Mouse (Mus musculus): ENCODE results near the gene Slc8a1. TPM values are rescaled to one million over a fixed set of nuclear protein-coding genes. Genes with fewer than 3 reads are reported as not detected.

Gene Slc8a1
- polyA plus RNA-seq, 1 experiment = 3.2 TPM

DNA sequence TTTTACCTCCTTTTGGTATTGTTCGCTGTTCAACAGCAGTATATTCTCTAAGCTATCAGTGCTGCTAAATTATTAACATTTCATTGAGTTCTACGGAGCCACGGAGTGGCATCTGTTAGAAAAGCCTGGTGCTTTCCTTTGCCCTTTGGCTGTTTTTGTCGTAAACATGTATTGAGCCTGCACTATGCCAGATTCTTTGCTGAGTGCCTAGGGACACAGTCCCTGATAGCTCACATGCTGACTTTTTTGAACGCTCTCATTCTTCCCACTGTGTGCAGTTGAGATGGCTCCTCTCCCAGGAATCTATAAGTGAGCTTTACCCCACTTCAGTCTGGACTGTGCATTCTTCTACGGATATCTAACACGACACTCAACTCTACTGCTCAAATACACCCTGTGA lies 148.4 kb downstream of the Slc8a1 start:
- Histone ChIP-seq H3K36me3 (ENCODE audit: control insufficient read depth, insufficient read depth, low read length) (no peaks in the 10 kb centered on the region), H3K4me1 (ENCODE audit: control insufficient read depth, insufficient read depth, insufficient read length) (no peaks in the 10 kb centered on the region), H3K27me3 (ENCODE audit: control insufficient read depth, insufficient read depth, low read length) (no peaks in the 10 kb centered on the region), H3K4me3 (ENCODE audit: extremely low read depth, insufficient read depth, insufficient read length) (no peak overlapping the region), H3K27ac (ENCODE audit: insufficient read depth, low read length) (no peak overlapping the region)
- WGBS = 92% methylated on average over 7 of the region's 7 CpGs
- DNase-seq (ENCODE audit: low read depth in 1 of 2, low spot score in 2 of 2) = no peak
- TF ChIP-seq POLR2A (IDR thresholded peaks at IDR 0.05; ENCODE audit: low read depth, low read length) (no peak), CTCF (IDR thresholded peaks at IDR 0.05; ENCODE audit: extremely low read depth, insufficient read depth, insufficient read length, insufficient replicate concordance) (no peak)

DNA sequence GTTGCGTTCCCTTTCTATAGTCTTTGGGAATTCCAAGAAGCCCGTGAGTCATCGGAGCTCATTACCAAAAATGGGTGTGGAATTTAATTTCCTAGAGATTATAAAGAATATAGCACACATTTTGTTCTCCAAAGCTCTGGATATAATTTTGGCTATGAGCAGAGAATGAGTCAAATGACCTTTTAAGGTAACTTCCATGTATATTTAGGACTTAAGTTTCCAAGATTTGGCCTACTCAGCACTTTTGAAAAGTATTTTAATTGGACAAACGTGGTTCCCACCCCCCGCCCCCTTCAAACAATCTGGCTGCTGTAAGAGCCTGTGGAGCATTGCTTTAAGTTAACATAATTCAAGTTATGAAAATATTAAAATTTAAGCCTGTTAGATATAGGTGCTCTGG lies 151.4 kb downstream of the Slc8a1 start:
- WGBS = 90% methylated on average over 5 of the region's 5 CpGs
- no peak for DNase-seq (ENCODE audit: low read depth in 1 of 2, low spot score in 2 of 2)
- Histone ChIP-seq H3K4me3 (ENCODE audit: extremely low read depth, insufficient read depth, insufficient read length) (no peak overlapping the region), H3K27ac (ENCODE audit: insufficient read depth, low read length) (no peak overlapping the region), H3K27me3 (ENCODE audit: control insufficient read depth, insufficient read depth, low read length) (no peaks in the 10 kb centered on the region), H3K36me3 (ENCODE audit: control insufficient read depth, insufficient read depth, low read length) (no peaks in the 10 kb centered on the region), H3K4me1 (ENCODE audit: control insufficient read depth, insufficient read depth, insufficient read length) (no peaks in the 10 kb centered on the region)
- TF ChIP-seq POLR2A (IDR thresholded peaks at IDR 0.05; ENCODE audit: low read depth, low read length) (no peak), CTCF (IDR thresholded peaks at IDR 0.05; ENCODE audit: extremely low read depth, insufficient read depth, insufficient read length, insufficient replicate concordance) (no peak)

DNA sequence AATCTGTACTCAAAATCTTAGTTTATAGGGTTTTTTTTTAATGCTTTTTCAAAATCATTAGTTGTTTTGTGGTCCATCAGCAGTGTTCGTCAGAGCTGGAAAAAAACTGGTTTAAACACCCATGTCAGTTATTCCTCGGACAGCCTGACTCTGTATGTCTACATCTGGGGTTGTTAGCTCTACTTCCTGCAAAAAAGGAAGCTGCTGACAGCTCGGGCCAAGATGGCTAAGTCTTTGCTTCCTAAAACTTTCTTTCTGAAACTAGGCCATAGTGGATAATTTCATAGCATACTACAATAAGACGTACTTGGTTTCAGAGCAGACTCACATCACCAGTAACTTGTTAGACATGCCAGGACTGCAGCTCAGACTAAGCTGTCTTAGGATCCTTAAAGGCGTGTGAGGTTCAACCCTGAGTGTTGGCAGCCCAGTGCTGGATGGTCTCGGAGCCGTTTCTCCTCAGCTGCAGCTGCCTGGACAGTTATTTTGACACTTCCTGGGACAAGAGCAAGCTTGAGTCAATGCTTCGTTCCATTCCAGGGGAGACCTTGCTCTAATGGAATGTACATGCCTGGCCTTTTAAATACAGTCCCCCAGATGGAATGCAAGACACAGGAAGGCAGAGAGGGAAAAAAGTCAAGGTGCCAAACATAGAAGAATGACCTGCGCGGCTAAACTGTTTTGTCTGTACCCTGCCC lies 158.3 kb downstream of the Slc8a1 start:
- H3K27ac ChIP-seq (ENCODE audit: insufficient read depth, low read length) = peak overlapping the region; percentile 35; the same call in 1 of the 2 replicates
- DNase-seq (ENCODE audit: low read depth in 1 of 2, low spot score in 2 of 2) = no peak
- no peaks in the 10 kb centered on the region for H3K4me1 ChIP-seq (ENCODE audit: control insufficient read depth, insufficient read depth, insufficient read length)
- H3K36me3 ChIP-seq (ENCODE audit: control insufficient read depth, insufficient read depth, low read length) = no peaks in the 10 kb centered on the region
- no peaks in the 10 kb centered on the region for H3K27me3 ChIP-seq (ENCODE audit: control insufficient read depth, insufficient read depth, low read length)
- TF ChIP-seq POLR2A (IDR thresholded peaks at IDR 0.05; ENCODE audit: low read depth, low read length) (no peak), CTCF (IDR thresholded peaks at IDR 0.05; ENCODE audit: extremely low read depth, insufficient read depth, insufficient read length, insufficient replicate concordance) (no peak)
- no peak overlapping the region for H3K4me3 ChIP-seq (ENCODE audit: extremely low read depth, insufficient read depth, insufficient read length)
- WGBS = 66% methylated on average over 10 of the region's 10 CpGs

DNA sequence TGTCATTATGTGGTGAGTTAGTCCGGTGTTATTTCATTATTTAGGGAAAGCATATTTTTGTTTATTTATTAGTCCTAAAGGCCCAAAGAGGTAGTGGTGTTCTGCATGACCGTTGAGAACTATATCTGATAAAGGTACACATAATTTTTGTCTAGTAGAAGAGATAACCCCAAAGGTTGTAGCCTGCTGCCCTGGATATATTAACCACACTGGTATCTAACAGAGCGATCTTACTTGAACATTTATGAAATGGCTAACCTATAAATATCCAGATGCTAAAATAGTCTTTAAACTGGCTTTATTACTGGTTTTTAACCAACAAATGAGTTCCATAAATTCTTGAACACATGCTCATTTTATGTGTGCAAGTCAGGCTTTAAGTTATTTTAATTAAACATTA lies 161.3 kb downstream of the Slc8a1 start:
- WGBS = 87% methylated on average over 3 of the region's 3 CpGs
- no peak for DNase-seq (ENCODE audit: low read depth in 1 of 2, low spot score in 2 of 2)
- H3K4me3 ChIP-seq (ENCODE audit: extremely low read depth, insufficient read depth, insufficient read length) = no peak overlapping the region
- no peaks in the 10 kb centered on the region for H3K4me1 ChIP-seq (ENCODE audit: control insufficient read depth, insufficient read depth, insufficient read length)
- no peak overlapping the region for H3K27ac ChIP-seq (ENCODE audit: insufficient read depth, low read length)
- H3K36me3 ChIP-seq (ENCODE audit: control insufficient read depth, insufficient read depth, low read length) = no peaks in the 10 kb centered on the region
- TF ChIP-seq POLR2A (IDR thresholded peaks at IDR 0.05; ENCODE audit: low read depth, low read length) (no peak), CTCF (IDR thresholded peaks at IDR 0.05; ENCODE audit: extremely low read depth, insufficient read depth, insufficient read length, insufficient replicate concordance) (no peak)
- no peaks in the 10 kb centered on the region for H3K27me3 ChIP-seq (ENCODE audit: control insufficient read depth, insufficient read depth, low read length)

DNA sequence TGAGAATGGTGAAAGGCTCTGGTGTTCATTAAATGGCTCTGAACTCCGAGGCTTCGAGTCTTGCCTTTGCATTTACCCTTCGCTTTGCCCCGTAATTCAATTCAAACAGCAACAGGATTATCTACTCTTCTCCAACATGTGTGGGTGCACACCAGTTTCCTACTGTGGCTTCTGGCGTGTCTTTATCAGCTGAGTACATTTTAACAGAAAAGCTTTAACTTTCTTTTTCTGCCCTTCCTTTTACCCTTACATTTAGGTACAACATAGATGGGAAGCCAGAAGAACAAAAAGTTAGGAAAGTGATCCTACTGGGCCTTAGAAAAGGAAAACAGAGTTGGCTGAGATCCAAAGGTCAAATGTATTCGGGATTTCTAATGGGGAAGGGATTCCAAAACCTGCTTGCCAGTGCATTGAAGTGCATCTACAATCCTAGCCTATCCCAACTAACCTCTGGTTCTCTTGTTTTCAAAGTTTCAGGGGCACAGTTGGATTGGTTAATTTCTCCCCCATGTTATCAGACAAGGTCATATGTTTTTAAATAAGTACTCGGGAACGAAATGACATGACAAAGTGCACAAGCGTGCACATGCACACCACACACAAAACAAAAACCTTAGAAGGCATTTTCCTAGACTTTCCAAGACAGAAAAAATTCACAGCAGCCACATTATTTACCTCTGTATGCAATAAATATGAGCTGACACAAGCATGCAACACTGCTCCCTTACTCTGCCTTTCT lies 172.4 kb downstream of the Slc8a1 start:
- TF ChIP-seq CTCF (IDR thresholded peaks at IDR 0.05; ENCODE audit: extremely low read depth, insufficient read depth, insufficient read length, insufficient replicate concordance) = no peak
- TF ChIP-seq POLR2A (IDR thresholded peaks at IDR 0.05; ENCODE audit: low read depth, low read length) = no peak
- no peaks in the 10 kb centered on the region for H3K36me3 ChIP-seq (ENCODE audit: control insufficient read depth, insufficient read depth, low read length)
- no peaks in the 10 kb centered on the region for H3K4me1 ChIP-seq (ENCODE audit: control insufficient read depth, insufficient read depth, insufficient read length)
- no peak for DNase-seq (ENCODE audit: low read depth in 1 of 2, low spot score in 2 of 2)
- no peak overlapping the region for H3K27ac ChIP-seq (ENCODE audit: insufficient read depth, low read length)
- no peak overlapping the region for H3K4me3 ChIP-seq (ENCODE audit: extremely low read depth, insufficient read depth, insufficient read length)
- no peaks in the 10 kb centered on the region for H3K27me3 ChIP-seq (ENCODE audit: control insufficient read depth, insufficient read depth, low read length)
- 59% methylated on average over 9 of the region's 9 CpGs for WGBS

DNA sequence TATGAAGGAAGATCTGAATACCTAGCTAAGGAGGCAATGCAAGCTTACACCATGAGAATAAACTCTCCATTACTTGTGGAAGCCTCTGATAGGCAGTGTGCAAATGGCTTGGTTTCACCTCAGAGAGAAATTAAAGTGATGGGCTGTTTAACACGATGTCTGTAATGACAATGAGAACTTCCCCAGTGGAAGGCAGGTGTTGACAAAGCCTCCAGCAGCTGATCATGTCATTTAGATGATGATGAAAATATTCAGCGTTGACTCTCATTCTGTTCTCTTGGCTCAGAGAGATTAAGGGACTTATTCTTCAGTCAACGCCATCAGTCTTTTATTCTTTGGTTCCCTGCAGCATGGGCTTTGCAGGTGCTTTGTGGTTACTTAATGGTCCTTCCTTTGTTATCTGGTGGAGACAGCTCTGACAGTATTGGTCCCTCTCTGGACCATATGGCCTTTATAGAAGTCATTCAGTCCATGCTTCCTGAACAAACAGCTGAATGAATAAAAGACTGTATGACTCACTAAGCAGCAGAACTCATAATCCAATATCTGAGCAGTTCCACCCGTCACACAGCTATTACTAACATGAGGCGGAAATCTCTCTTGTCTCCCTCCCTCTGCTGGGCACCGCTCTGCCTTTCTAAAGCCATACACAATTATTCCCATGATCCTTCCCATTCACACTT lies 184.0 kb downstream of the Slc8a1 start:
- TF ChIP-seq CTCF (IDR thresholded peaks at IDR 0.05; ENCODE audit: extremely low read depth, insufficient read depth, insufficient read length, insufficient replicate concordance) (no peak), POLR2A (IDR thresholded peaks at IDR 0.05; ENCODE audit: low read depth, low read length) (no peak)
- H3K4me3 ChIP-seq (ENCODE audit: extremely low read depth, insufficient read depth, insufficient read length) = no peak overlapping the region
- WGBS = 80% methylated on average over 6 of the region's 6 CpGs
- H3K36me3 ChIP-seq (ENCODE audit: control insufficient read depth, insufficient read depth, low read length) = no peaks in the 10 kb centered on the region
- no peak overlapping the region for H3K27ac ChIP-seq (ENCODE audit: insufficient read depth, low read length)
- DNase-seq (ENCODE audit: low read depth in 1 of 2, low spot score in 2 of 2) = no peak
- no peaks in the 10 kb centered on the region for H3K27me3 ChIP-seq (ENCODE audit: control insufficient read depth, insufficient read depth, low read length)
- H3K4me1 ChIP-seq (ENCODE audit: control insufficient read depth, insufficient read depth, insufficient read length) = no peaks in the 10 kb centered on the region; the same call in 1 of the 2 replicates

All from spleen, adult 2 months (tissue).